Mouse (Mus musculus) kidney, embryonic 16.5 days (tissue): ENCODE measurements at regions not wholly inside any gene's neighbourhood (a gene's known extent, or its start where the extent isn't known, plus 50 kb on each side); places are given as distances from the start of the nearest gene placed in this dataset.

Experiments
- ATAC-seq: fragments of 200-750 bp; cut with Nextera tagmentation; 2 replicates; pipeline ENCODE4 v1.8.0; 2017; ENCODE audit warnings: moderate TSS enrichment; ENCODE audit not compliant: low FRiP score, low TSS enrichment
- H3K27ac ChIP-seq: fragments of 300-500 bp; sonication (generic); 2 replicates; pipeline ENCODE4 v1.5.1; 2014; ENCODE audit warnings: low read length
- H3K27me3 ChIP-seq: fragments of 300-500 bp; sonication (generic); 2 replicates; pipeline ENCODE4 v1.6.1; 2014; ENCODE audit warnings: low read length, control low read depth, mixed read lengths; ENCODE audit not compliant: insufficient read depth
- H3K36me3 ChIP-seq: fragments of 300-500 bp; sonication (generic); 2 replicates; pipeline ENCODE4 v1.6.1; 2014; ENCODE audit warnings: low read length, control low read depth, mixed read lengths; ENCODE audit not compliant: insufficient read depth
- H3K4me1 ChIP-seq: fragments of 300-500 bp; sonication (generic); 2 replicates; pipeline ENCODE4 v1.6.1; 2014; ENCODE audit warnings: low read length, control low read depth, mixed read lengths; ENCODE audit not compliant: insufficient read depth
- H3K4me2 ChIP-seq: fragments of 300-500 bp; sonication (generic); replicated peaks from 2 replicates; pipeline ENCODE4 v1.6.1; 2014; ENCODE audit warnings: low read depth, low read length
- H3K4me3 ChIP-seq: fragments of 300-500 bp; sonication (generic); 2 replicates; pipeline ENCODE4 v1.5.1; 2014; ENCODE audit warnings: mild to moderate bottlenecking, low read length
- H3K9ac ChIP-seq: fragments of 300-500 bp; sonication (generic); replicated peaks from 2 replicates; pipeline ENCODE4 v1.6.1; 2014; ENCODE audit warnings: low read length
- H3K9me3 ChIP-seq: fragments of 300-500 bp; sonication (generic); 2 replicates; pipeline ENCODE4 v1.6.1; 2016; ENCODE audit warnings: low read length, control low read depth
- WGBS: fragments of 180-500 bp; shearing (Covaris S2); extraction: QIAGEN DNeasy Blood & Tissue Kit; methylation state at CpG from one replicate; pipeline ENCODE4 v1.1.7; 2014; 5-methylcytosine and 5-hydroxymethylcytosine counted together

DNA sequence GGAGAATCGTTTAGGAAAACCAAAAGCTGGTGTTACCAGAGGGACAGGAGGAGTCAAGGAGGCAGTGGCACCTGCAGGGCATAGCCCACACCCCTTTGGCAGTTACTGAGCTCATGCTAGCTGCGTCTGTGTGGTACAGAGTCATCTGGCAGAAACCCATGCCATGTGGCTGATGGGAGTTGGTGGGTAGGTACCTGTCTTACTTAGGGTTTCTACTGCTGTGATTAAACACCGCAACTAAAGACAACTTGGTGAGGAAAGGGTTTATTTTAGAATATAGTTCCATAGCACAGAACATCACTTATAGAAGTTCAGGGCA is 79.9 kb downstream of the Fam43a start:
- no peaks in the 10 kb centered on the region for H3K27me3 ChIP-seq
- ATAC-seq = no peak
- H3K36me3 ChIP-seq = no peaks in the 10 kb centered on the region
- no peak overlapping the region for H3K4me2 ChIP-seq
- WGBS = 88% methylated on average over 3 of the region's 3 CpGs
- H3K4me1 ChIP-seq = no peaks in the 10 kb centered on the region
- no peak overlapping the region for H3K27ac ChIP-seq
- no peak overlapping the region for H3K9ac ChIP-seq
- H3K4me3 ChIP-seq = no peak overlapping the region
- 0 out of 2 replicates have a peak, but pooled peaks cover 4% of the 10 kb centered on the region for H3K9me3 ChIP-seq

DNA sequence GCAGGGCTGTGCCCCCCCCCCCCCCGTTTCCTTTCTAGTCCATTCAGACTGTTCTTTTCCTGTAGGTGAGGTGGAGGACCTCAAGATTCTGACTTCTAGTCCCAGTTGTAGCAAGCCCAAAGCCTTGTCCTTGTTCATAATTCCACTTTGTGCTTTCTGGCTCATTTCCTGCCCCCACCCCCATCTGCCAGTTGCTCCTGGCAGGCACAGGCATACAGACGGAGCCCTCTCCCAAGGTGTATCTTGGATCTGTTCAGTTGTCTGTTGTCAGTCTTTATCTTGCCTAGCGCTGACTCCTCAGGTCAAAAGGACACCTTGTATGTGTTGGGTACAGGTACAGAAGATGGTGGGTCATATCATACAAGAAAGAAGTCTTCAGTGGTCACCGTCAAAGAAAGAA is 81.9 kb downstream of the Fam43a start:
- no peak overlapping the region for H3K4me2 ChIP-seq
- H3K27me3 ChIP-seq = no peaks in the 10 kb centered on the region
- H3K4me3 ChIP-seq = no peak overlapping the region
- no peak overlapping the region for H3K27ac ChIP-seq
- H3K4me1 ChIP-seq = no peaks in the 10 kb centered on the region
- no peaks in the 10 kb centered on the region for H3K36me3 ChIP-seq
- 0 out of 2 replicates have a peak, but pooled peaks cover 6% of the 10 kb centered on the region for H3K9me3 ChIP-seq
- H3K9ac ChIP-seq = no peak overlapping the region
- 92% methylated on average over 4 of the region's 4 CpGs for WGBS
- ATAC-seq = no peak

DNA sequence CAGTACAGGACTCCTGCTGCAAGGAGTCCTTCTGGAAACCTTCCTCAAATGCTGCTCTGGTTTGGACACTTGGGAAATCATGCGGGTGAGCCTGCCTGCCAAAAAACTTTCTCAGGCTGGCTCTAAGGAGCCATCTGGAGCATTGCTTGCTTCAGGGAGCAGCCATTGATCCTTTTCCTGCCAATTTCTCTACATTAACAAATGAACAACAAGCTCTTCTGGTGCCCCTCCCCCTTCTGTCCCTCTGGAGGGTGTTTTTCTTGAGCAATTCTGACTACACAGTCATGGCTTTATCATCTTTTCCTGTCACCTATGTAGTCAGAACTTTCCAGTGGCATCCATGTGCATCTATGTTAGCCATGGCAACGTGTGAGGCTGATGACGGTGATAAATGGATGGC is 84.5 kb downstream of the Fam43a start:
- 88% methylated on average over 3 of the region's 3 CpGs for WGBS
- H3K4me1 ChIP-seq = no peaks in the 10 kb centered on the region
- no peak overlapping the region for H3K4me2 ChIP-seq
- ATAC-seq = no peak
- H3K4me3 ChIP-seq = no peak overlapping the region
- H3K27me3 ChIP-seq = no peaks in the 10 kb centered on the region
- no peak overlapping the region for H3K9ac ChIP-seq
- H3K36me3 ChIP-seq = no peaks in the 10 kb centered on the region
- no peak overlapping the region for H3K27ac ChIP-seq
- H3K9me3 ChIP-seq = 0 out of 2 replicates have a peak, but pooled peaks cover 6% of the 10 kb centered on the region

DNA sequence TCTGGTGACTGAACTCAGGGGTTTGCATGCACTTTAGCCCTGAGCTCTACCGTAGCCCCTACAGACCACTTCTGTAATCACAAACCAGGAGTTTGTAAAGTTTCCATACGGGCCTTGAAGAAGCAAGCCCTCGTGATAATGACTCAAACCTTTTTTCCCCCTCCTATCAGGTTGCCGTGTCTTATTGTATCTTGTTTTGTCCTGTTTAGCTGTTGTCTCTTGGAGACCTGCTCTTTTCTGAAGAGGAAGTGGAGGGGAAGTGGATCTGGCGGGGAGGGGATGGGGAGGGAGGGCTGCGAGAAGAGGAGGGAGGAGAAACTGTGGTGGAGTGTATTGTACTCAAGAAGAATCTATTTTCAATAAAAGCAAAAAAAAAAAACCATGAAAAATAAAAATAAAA is 87.0 kb downstream of the Fam43a start:
- Histone ChIP-seq H3K4me3 (no peak overlapping the region), H3K4me1 (no peaks in the 10 kb centered on the region), H3K9ac (no peak overlapping the region), H3K9me3 (0 out of 2 replicates have a peak, but pooled peaks cover 6% of the 10 kb centered on the region), H3K27ac (no peak overlapping the region), H3K36me3 (no peaks in the 10 kb centered on the region), H3K4me2 (no peak overlapping the region), H3K27me3 (no peaks in the 10 kb centered on the region)
- 65% methylated on average over 6 of the region's 6 CpGs for WGBS
- no peak for ATAC-seq

DNA sequence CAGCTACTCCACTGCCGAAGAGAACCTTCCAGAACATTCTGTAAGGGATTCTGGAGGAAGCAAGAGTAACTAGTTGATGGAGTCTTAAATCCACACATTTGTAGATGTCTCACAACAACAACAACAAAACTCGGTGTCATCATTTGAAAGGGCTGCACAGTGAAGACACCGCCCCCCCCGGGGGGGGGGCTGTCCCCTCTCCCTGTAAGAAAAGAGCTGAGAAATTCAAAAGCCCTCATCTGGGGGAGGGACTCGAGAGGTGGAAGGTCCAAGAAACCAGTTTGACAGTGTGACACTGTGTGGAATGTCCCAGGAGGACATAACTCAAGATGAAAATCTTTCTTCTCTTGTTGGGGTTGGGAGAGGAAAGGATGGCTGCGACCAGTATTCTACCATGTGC is 87.7 kb downstream of the Fam43a start:
- H3K9me3 ChIP-seq = 0 out of 2 replicates have a peak, but pooled peaks cover 6% of the 10 kb centered on the region
- WGBS = 84% methylated on average over 6 of the region's 6 CpGs
- no peaks in the 10 kb centered on the region for H3K36me3 ChIP-seq
- no peak overlapping the region for H3K4me2 ChIP-seq
- 0 out of 2 replicates have a peak, but pooled peaks cover 1% of the 10 kb centered on the region for H3K4me1 ChIP-seq
- H3K27me3 ChIP-seq = no peaks in the 10 kb centered on the region
- no peak for ATAC-seq
- H3K4me3 ChIP-seq = no peak overlapping the region
- no peak overlapping the region for H3K27ac ChIP-seq
- H3K9ac ChIP-seq = no peak overlapping the region

DNA sequence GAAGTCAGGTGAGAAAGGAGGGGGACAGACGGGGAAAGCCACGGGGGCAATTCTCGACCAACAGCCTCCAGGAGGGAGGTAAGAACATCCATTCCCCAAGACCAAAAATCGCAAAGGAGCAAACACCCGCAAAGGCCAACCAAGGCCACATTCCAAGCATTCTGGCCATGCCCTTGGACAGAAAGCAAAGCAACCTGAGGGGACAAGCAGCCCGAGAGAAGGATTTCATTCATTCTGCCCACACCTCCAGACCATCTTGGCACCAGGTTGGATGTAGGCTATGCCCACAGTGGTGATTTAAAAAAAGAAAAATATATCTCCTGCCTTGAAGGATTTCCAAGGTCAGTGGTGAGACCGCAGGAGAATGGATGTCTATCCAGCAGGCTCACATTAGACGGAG is 88.2 kb downstream of the Fam43a start:
- Histone ChIP-seq H3K9ac (no peak overlapping the region), H3K4me2 (no peak overlapping the region), H3K36me3 (no peaks in the 10 kb centered on the region), H3K27ac (no peak overlapping the region), H3K9me3 (0 out of 2 replicates have a peak, but pooled peaks cover 6% of the 10 kb centered on the region), H3K4me1 (0 out of 2 replicates have a peak, but pooled peaks cover 5% of the 10 kb centered on the region), H3K27me3 (no peaks in the 10 kb centered on the region), H3K4me3 (no peak overlapping the region)
- ATAC-seq = no peak
- 71% methylated on average over 8 of the region's 8 CpGs for WGBS

DNA sequence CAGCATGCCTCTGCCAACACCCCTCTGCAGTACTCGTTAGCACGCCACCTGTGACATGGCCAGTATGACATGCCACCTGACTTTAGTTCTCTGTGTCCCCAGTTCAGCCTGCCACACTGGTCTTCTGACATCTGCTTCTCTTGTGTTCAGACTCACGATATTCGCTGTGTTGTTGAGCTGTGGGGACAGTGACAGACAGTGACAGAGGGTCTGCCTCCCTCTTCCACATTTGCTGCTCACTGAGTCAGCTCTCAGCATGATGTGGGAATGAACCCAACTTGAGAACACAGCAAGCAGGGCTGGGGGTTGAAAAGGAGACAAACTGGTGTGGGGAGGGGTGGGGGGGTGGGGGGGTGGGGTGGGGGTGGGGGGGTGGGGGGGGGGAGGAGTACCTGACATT is 91.0 kb downstream of the Fam43a start:
- Histone ChIP-seq H3K4me3 (no peak overlapping the region), H3K4me2 (no peak overlapping the region), H3K27me3 (no peaks in the 10 kb centered on the region; the same call in 1 of the 2 replicates), H3K4me1 (0 out of 2 replicates have a peak, but pooled peaks cover 5% of the 10 kb centered on the region), H3K36me3 (no peaks in the 10 kb centered on the region), H3K9ac (no peak overlapping the region), H3K9me3 (no peaks in the 10 kb centered on the region), H3K27ac (no peak overlapping the region)
- ATAC-seq = no peak
- WGBS = 56% methylated on average over 4 of the region's 4 CpGs

DNA sequence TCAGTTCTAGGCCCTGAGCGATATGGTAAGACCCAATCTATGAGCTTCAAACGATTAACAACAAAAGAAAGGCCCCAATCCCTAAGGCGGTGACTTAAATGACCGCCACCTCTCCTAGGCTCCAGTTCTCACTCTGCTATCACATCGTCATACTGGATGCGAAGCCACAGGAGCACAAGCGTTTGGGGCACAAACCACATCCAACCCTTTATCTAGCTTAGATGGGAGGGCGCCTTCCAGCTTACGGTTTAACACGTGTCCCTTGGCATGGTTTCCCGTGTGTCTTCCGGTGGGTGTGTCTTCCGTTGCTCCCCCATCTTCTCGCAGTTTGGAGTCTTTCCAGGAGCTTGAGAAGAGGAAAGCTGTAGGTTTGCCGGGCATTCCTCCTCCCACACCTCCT is 92.4 kb downstream of the Fam43a start:
- no peak overlapping the region for H3K9ac ChIP-seq
- ATAC-seq = no peak
- H3K9me3 ChIP-seq = no peaks in the 10 kb centered on the region
- 0 out of 2 replicates have a peak, but pooled peaks cover 5% of the 10 kb centered on the region for H3K4me1 ChIP-seq
- 80% methylated on average over 15 of the region's 15 CpGs for WGBS
- H3K27me3 ChIP-seq = no peaks in the 10 kb centered on the region; the same call in 1 of the 2 replicates
- H3K4me3 ChIP-seq = no peak overlapping the region
- H3K36me3 ChIP-seq = no peaks in the 10 kb centered on the region
- H3K4me2 ChIP-seq = no peak overlapping the region
- H3K27ac ChIP-seq = no peak overlapping the region

DNA sequence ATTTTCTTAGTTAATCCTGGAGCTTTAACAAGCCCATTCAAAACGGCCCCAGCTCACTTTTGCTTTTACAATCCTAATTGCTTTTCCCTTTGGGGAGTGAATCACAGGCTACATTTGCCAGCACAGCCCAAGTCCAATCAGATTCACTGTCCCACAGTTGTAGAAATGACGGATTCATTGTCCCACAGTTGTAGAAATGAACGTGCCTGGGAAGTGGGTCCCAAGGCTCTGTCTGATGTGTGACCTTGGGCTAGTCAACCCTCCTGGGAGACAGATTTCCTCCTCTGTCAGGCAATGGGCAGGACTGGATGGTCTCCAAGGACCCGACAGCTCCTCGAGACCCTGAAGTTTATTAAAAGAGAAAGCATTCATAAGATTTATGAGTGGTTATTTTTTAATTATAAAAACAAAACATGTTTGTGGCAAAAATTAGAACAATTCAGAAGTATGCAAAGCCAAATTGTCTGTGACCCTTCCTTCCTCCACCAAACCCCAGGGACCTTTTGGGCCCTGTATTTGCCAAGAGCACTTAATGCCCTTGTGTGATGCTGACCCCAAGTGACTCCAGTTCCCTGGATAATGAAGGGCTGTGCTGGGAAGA is 93.1 kb downstream of the Fam43a start:
- H3K4me1 ChIP-seq = 0 out of 2 replicates have a peak, but pooled peaks cover 5% of the 10 kb centered on the region
- no peak overlapping the region for H3K4me2 ChIP-seq
- H3K9me3 ChIP-seq = no peaks in the 10 kb centered on the region
- WGBS = 40% methylated on average over 5 of the region's 5 CpGs
- ATAC-seq = no peak
- H3K27me3 ChIP-seq = no peaks in the 10 kb centered on the region; the same call in 1 of the 2 replicates
- no peak overlapping the region for H3K9ac ChIP-seq
- no peak overlapping the region for H3K4me3 ChIP-seq
- H3K27ac ChIP-seq = no peak overlapping the region
- no peaks in the 10 kb centered on the region for H3K36me3 ChIP-seq

DNA sequence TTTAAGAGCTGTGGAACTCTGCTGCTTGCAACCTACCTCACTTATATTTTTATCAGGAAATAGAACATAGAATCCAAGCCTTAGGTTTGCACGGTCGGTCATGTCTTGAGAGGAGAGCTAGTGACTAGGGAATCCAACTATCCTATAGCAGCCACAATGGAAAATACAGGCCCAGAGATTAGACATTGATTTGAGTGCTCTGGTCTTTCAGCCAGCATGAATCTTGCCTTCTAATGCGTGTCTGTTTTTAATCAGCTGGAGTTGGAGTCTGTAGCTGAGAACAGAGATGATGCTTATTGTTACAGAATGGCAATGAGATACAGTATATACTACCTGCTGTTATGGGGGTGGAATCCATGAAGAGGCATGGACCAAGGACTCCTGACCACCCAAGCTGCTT is 93.7 kb downstream of the Fam43a start:
- Histone ChIP-seq H3K9me3 (no peaks in the 10 kb centered on the region), H3K4me3 (no peak overlapping the region), H3K9ac (no peak overlapping the region), H3K4me1 (0 out of 2 replicates have a peak, but pooled peaks cover 5% of the 10 kb centered on the region), H3K27ac (no peak overlapping the region), H3K36me3 (no peaks in the 10 kb centered on the region), H3K27me3 (no peaks in the 10 kb centered on the region; the same call in 1 of the 2 replicates), H3K4me2 (no peak overlapping the region)
- WGBS = 71% methylated on average over 3 of the region's 3 CpGs
- no peak for ATAC-seq
